Mouse (Mus musculus) forebrain, embryonic 13.5 days (tissue): ENCODE measurements around the gene Slc25a5. TPM values are rescaled to one million over a fixed set of nuclear protein-coding genes. Genes with fewer than 3 reads are reported as not detected.

Experiments used
- ATAC-seq: fragments of 200-750 bp; cut with Nextera tagmentation; 2 replicates; pipeline ENCODE4 v1.8.0; 2017
- H3K27ac ChIP-seq: fragments of 300-500 bp; sonication (generic); 2 replicates; pipeline ENCODE4 v1.5.1; 2015; ENCODE audit warnings: inconsistent platforms, mild to moderate bottlenecking, moderate library complexity
- H3K27me3 ChIP-seq: fragments of 300-500 bp; sonication (generic); 2 replicates; pipeline ENCODE4 v1.6.1; 2015; ENCODE audit warnings: mild to moderate bottlenecking, inconsistent platforms
- H3K36me3 ChIP-seq: fragments of 300-500 bp; sonication (generic); 2 replicates; pipeline ENCODE4 v1.6.1; 2015; ENCODE audit warnings: mild to moderate bottlenecking, inconsistent platforms; ENCODE audit not compliant: poor library complexity, severe bottlenecking
- H3K4me1 ChIP-seq: fragments of 300-500 bp; sonication (generic); 2 replicates; pipeline ENCODE4 v1.6.1; 2015; ENCODE audit warnings: inconsistent platforms
- H3K4me2 ChIP-seq: fragments of 300-500 bp; sonication (generic); 2 replicates; pipeline ENCODE4 v1.6.1; 2015; ENCODE audit warnings: inconsistent platforms, mild to moderate bottlenecking, moderate library complexity
- H3K4me3 ChIP-seq: fragments of 300-500 bp; sonication (generic); 2 replicates; pipeline ENCODE4 v1.5.1; 2015; ENCODE audit warnings: mild to moderate bottlenecking, inconsistent platforms
- H3K9ac ChIP-seq: fragments of 300-500 bp; sonication (generic); 2 replicates; pipeline ENCODE4 v1.6.1; 2015; ENCODE audit warnings: mild to moderate bottlenecking, inconsistent platforms
- H3K9me3 ChIP-seq: fragments of 300-500 bp; sonication (generic); replicated peaks from 2 replicates; pipeline ENCODE4 v1.6.1; 2016; ENCODE audit warnings: inconsistent platforms
- WGBS: fragments of 180-500 bp; shearing (Covaris S2); methylation state at CpG from one replicate; pipeline ENCODE4 v1.1.7; 2015; 5-methylcytosine and 5-hydroxymethylcytosine counted together
- polyA plus RNA-seq: library from polyadenylated mRNA; unstranded; fragments of >200 nt; fragmentation: Nextera tagmentation; extraction: Ambion mirVana; gene quantifications from 2 replicates; pipeline ENCODE4 v1.2.1, GENCODE M21; 2015

Slc25a5 gene
- polyA plus RNA-seq, 1 experiment from 2014 or later, result 749 TPM

- ATAC-seq, result no peak
- Histone ChIP-seq H3K4me1 (peaks cover 7% of the 10 kb centered on the region), H3K27ac (no peak overlapping the region), H3K4me2 (no peak overlapping the region), H3K27me3 (no peaks in the 10 kb centered on the region), H3K9me3 (no peaks in the 10 kb centered on the region), H3K36me3 (no peaks in the 10 kb centered on the region), H3K4me3 (no peak overlapping the region), H3K9ac (no peak overlapping the region)
- WGBS, result 74% methylated on average over 5 of the region's 5 CpGs
Measured at GRCm38 (mm10) chrX:36804196-36804595, 8.7 kb downstream of the Slc25a5 start.

- Histone ChIP-seq H3K27ac (no peak overlapping the region), H3K27me3 (no peaks in the 10 kb centered on the region), H3K4me1 (peaks cover 7% of the 10 kb centered on the region), H3K36me3 (no peaks in the 10 kb centered on the region), H3K4me2 (no peak overlapping the region), H3K9me3 (no peaks in the 10 kb centered on the region), H3K9ac (no peak overlapping the region), H3K4me3 (no peak overlapping the region)
- no peak for ATAC-seq
- 45% methylated on average over 5 of the region's 5 CpGs for WGBS
Measured at GRCm38 (mm10) chrX:36805466-36806235, 10.2 kb downstream of the Slc25a5 start.

- H3K4me1 ChIP-seq, result peaks cover 7% of the 10 kb centered on the region
- H3K9me3 ChIP-seq, result no peaks in the 10 kb centered on the region
- no peaks in the 10 kb centered on the region for H3K27me3 ChIP-seq
- peak overlapping the region; percentile 33 for H3K4me3 ChIP-seq
- peak; percentile 93 for ATAC-seq
- H3K9ac ChIP-seq, result peak overlapping the region; percentile 55
- H3K4me2 ChIP-seq, result peak overlapping the region; percentile 55
- no peaks in the 10 kb centered on the region for H3K36me3 ChIP-seq
- 17% methylated on average over 40 of the region's 45 CpGs for WGBS
- H3K27ac ChIP-seq, result peak overlapping the region; percentile 80
Measured at GRCm38 (mm10) chrX:36807360-36808317, 12.2 kb downstream of the Slc25a5 start.

GRCm38 (mm10) chrX:36808318-36808683, 12.8 kb downstream of the Slc25a5 start:
- H3K4me3 ChIP-seq, result peak overlapping the region; percentile 33
- WGBS, result 77% methylated on average over 6 of the region's 6 CpGs
- no peaks in the 10 kb centered on the region for H3K9me3 ChIP-seq
- H3K4me1 ChIP-seq, result peaks cover 7% of the 10 kb centered on the region
- no peaks in the 10 kb centered on the region for H3K36me3 ChIP-seq
- peak overlapping the region; percentile 80; the same call in 1 of the 2 replicates for H3K27ac ChIP-seq
- ATAC-seq, result peak; percentile 22; the same call in 1 of the 2 replicates
- no peaks in the 10 kb centered on the region for H3K27me3 ChIP-seq
- H3K9ac ChIP-seq, result no peak overlapping the region
- peak overlapping the region; percentile 55 for H3K4me2 ChIP-seq

GRCm38 (mm10) chrX:36811377-36811776, 15.9 kb downstream of the Slc25a5 start:
- H3K27ac ChIP-seq, result no peak overlapping the region
- H3K4me1 ChIP-seq, result peaks cover 11% of the 10 kb centered on the region
- no peaks in the 10 kb centered on the region for H3K9me3 ChIP-seq
- H3K36me3 ChIP-seq, result no peaks in the 10 kb centered on the region
- H3K4me3 ChIP-seq, result no peak overlapping the region
- no peaks in the 10 kb centered on the region for H3K27me3 ChIP-seq
- ATAC-seq, result no peak
- H3K9ac ChIP-seq, result no peak overlapping the region
- H3K4me2 ChIP-seq, result no peak overlapping the region
- WGBS, result 49% methylated on average over 5 of the region's 5 CpGs

- no peaks in the 10 kb centered on the region for H3K36me3 ChIP-seq
- H3K4me1 ChIP-seq, result peaks cover 10% of the 10 kb centered on the region
- no peak for ATAC-seq
- H3K9me3 ChIP-seq, result no peaks in the 10 kb centered on the region
- no peak overlapping the region for H3K4me3 ChIP-seq
- H3K27ac ChIP-seq, result no peak overlapping the region
- H3K27me3 ChIP-seq, result no peaks in the 10 kb centered on the region
- H3K9ac ChIP-seq, result no peak overlapping the region
- no peak overlapping the region for H3K4me2 ChIP-seq
- WGBS, result 77% methylated on average over 8 of the region's 8 CpGs
Measured at GRCm38 (mm10) chrX:36814161-36814836, 18.8 kb downstream of the Slc25a5 start.

GRCm38 (mm10) chrX:36815022-36815421, 19.6 kb downstream of the Slc25a5 start:
- H3K27ac ChIP-seq, result no peak overlapping the region
- H3K27me3 ChIP-seq, result no peaks in the 10 kb centered on the region
- WGBS, result 84% methylated on average over 4 of the region's 4 CpGs
- no peak overlapping the region for H3K4me2 ChIP-seq
- no peaks in the 10 kb centered on the region for H3K9me3 ChIP-seq
- ATAC-seq, result no peak
- H3K9ac ChIP-seq, result no peak overlapping the region
- peaks cover 10% of the 10 kb centered on the region for H3K4me1 ChIP-seq
- H3K36me3 ChIP-seq, result no peaks in the 10 kb centered on the region
- H3K4me3 ChIP-seq, result no peak overlapping the region

GRCm38 (mm10) chrX:36815439-36815838, 20.0 kb downstream of the Slc25a5 start:
- no peaks in the 10 kb centered on the region for H3K36me3 ChIP-seq
- H3K9ac ChIP-seq, result no peak overlapping the region
- H3K4me3 ChIP-seq, result no peak overlapping the region
- H3K4me2 ChIP-seq, result no peak overlapping the region
- H3K27me3 ChIP-seq, result no peaks in the 10 kb centered on the region
- no peaks in the 10 kb centered on the region for H3K9me3 ChIP-seq
- peaks cover 10% of the 10 kb centered on the region for H3K4me1 ChIP-seq
- H3K27ac ChIP-seq, result no peak overlapping the region
- 76% methylated on average over 3 of the region's 4 CpGs for WGBS
- no peak for ATAC-seq

- peak; percentile 58 for ATAC-seq
- no peaks in the 10 kb centered on the region for H3K36me3 ChIP-seq
- WGBS, result 28% methylated on average over 8 of the region's 8 CpGs
- no peaks in the 10 kb centered on the region for H3K27me3 ChIP-seq
- H3K27ac ChIP-seq, result peak overlapping the region; percentile 84
- 0 out of 2 replicates have a peak overlapping the region, but pooled peaks have one; percentile 22 for H3K9ac ChIP-seq
- H3K9me3 ChIP-seq, result no peaks in the 10 kb centered on the region
- peaks cover 10% of the 10 kb centered on the region for H3K4me1 ChIP-seq
- H3K4me3 ChIP-seq, result no peak overlapping the region
- peak overlapping the region; percentile 44 for H3K4me2 ChIP-seq
Measured at GRCm38 (mm10) chrX:36816368-36816899, 21.0 kb downstream of the Slc25a5 start.

GRCm38 (mm10) chrX:36816953-36817441, 21.5 kb downstream of the Slc25a5 start:
- no peaks in the 10 kb centered on the region for H3K27me3 ChIP-seq
- H3K27ac ChIP-seq, result peak overlapping the region; percentile 84
- H3K4me3 ChIP-seq, result peak overlapping the region; percentile 7; the same call in 1 of the 2 replicates
- H3K36me3 ChIP-seq, result no peaks in the 10 kb centered on the region
- H3K9ac ChIP-seq, result peak overlapping the region; percentile 22; the same call in 1 of the 2 replicates
- 9% methylated on average over 10 of the region's 10 CpGs for WGBS
- H3K4me2 ChIP-seq, result peak overlapping the region; percentile 44
- peak; percentile 91 for ATAC-seq
- H3K9me3 ChIP-seq, result no peaks in the 10 kb centered on the region
- H3K4me1 ChIP-seq, result peaks cover 10% of the 10 kb centered on the region

GRCm38 (mm10) chrX:36819575-36819974, 24.1 kb downstream of the Slc25a5 start:
- no peaks in the 10 kb centered on the region for H3K27me3 ChIP-seq
- no peak overlapping the region for H3K4me2 ChIP-seq
- H3K36me3 ChIP-seq, result no peaks in the 10 kb centered on the region
- H3K27ac ChIP-seq, result no peak overlapping the region
- no peak for ATAC-seq
- peaks cover 10% of the 10 kb centered on the region for H3K4me1 ChIP-seq
- H3K9ac ChIP-seq, result no peak overlapping the region
- 77% methylated on average over 4 of the region's 4 CpGs for WGBS
- H3K4me3 ChIP-seq, result no peak overlapping the region
- H3K9me3 ChIP-seq, result no peaks in the 10 kb centered on the region
